Mouse (Mus musculus): ENCODE results near the gene Cdh1.
"Not testable (repeated sequence)": the region's sequence is repeated elsewhere in the genome, so short reads cannot be mapped to it uniquely, and the experiment has no call there.

Cdh1 gene

DNA sequence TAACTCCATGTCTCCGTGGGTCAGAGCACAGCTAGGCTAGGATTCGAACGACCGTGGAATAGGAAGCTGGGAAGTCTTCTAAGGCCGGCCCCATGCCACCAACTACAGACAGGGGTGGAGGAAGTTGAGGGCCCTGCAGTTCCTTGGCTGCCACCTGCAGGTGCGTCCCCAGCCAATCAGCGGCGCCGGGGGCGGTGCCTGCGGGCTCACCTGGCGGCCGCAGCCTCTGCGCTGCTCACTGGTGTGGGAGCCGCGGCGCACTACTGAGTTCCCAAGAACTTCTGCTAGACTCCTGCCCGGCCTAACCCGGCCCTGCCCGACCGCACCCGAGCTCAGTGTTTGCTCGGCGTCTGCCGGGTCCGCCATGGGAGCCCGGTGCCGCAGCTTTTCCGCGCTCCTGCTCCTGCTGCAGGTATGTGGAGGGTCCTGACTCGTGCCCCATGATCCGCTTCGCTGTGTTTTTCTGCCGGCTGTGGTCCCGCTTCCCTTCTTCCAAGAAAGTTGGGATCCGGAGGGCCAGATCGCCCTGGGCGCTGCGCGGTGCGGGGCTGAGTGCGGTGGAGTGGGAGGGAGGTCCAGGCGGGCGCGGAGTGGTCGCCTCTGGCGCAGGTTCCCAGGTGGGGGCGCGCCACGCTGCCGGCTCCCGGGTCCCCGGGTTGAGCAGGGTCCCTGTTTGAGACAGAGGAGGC lies at the start of gene Cdh1:
Gene Cdh1, plus strand, starts transcription at position 221 of the 689 bp plus-strand sequence.
- DNase-seq (ENCODE audit: low read depth, low spot score) = no peak

DNA sequence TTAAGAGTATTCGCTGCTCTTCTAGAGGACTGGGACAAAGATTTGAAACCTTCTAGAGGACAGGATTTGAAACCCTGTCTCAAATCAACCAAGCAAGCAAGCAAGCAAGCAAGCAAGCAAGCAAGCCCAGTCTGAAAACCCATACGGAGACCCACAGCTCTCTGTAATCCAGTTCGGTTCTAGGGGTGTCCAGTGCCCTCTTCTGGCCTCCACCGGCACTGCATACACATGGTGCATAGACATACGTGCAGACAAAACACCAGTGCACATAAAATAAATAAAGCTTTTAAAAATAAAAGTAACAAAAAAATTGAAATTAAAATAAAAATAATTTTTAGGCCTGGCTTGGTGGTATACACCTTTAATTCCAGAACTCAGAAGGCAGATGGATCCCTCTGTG lies 49.1 kb upstream of the Cdh1 start:
- DNase-seq (ENCODE audit: low read depth, low spot score) = no peak

DNA sequence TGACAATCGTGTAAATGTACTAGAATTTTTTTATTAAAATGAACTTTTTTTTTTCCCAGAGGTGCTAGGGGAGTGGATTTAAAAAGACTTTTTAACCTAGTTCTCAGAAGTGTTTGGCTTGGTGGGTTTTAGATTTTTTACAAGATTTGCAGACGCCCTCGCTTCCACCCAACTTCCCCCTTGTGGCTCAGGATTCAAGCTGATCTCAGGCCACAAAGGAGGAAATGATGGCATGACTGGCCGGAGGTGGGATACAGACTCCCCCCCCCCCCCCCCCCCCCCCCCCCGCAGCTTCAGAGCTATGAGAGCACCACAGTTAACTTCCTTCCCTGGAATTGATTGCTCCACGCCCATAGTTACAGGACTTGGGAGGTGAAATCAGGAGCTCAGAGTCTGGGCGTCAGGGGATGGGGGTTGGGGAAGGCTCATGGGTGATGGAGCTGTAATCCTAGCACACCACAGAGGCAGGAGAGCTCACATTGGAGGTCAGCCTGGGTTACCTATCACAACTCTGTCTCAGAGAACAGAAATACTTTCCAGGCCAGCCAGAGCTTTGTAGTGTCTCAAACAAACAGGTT lies 47.0 kb upstream of the Cdh1 start:
- DNase-seq (ENCODE audit: low read depth, low spot score) = no peak

DNA sequence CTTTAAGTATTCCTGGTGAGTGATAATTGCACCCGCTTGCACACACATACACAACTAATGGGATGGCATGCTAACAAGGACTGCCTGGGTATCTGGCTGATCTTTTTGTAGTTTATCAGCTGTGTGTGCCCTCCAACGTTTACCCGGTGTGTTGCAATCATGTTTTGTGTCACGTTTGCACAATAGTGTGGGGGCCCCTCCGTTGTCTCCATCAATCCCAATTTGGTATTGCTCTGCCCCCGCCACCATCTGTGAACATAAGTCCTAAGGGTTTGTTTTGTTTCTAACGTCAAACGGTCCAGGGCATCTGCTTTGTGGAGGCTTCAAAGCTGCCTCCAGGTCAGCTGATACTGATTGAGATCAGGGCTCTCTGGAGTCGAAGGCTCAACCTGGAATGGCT lies 43.3 kb upstream of the Cdh1 start:
- DNase-seq (ENCODE audit: low read depth, low spot score) = no peak

DNA sequence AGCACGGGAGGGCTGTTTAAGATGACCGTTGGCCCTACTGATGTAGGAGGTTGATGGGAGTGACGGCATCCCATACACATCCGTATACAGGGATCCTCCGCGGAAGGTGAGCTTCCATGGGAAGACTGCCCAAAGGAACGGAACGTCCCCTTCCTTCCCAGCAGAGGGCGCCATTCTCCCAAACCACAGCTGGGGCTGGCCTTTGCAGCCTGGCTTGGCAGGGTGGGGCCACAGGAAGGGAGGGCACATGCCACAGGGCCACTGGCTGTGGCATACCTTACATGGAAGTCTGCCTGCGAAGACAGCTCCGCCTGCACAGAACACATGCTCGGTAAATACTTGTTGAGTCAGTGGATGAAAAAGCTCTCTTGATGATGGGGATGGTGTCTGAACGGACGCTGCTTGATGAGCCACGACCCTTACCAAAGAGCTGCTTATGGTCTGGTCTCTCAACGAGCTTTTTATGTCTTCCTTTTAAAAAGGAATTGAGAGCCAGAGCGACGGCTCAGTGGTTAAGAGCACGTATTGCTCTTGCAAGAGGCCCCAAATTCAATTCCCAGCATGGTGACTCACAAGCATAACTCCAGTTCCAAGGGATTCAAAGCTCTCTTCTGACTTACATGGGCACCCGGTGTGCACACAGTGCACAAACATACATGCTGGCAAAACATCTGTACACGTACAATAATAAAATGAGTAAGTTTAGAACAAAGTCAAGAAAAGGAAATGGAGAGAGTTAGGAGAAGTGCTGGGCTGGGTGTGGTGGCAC lies 41.9 kb upstream of the Cdh1 start:
- DNase-seq (ENCODE audit: low read depth, low spot score) = no peak

- DNase-seq (ENCODE audit: low read depth, low spot score) = no peak
Measured at GRCm38 (mm10) chr8:106563691-106564182, 39.4 kb upstream of the Cdh1 start.

DNA sequence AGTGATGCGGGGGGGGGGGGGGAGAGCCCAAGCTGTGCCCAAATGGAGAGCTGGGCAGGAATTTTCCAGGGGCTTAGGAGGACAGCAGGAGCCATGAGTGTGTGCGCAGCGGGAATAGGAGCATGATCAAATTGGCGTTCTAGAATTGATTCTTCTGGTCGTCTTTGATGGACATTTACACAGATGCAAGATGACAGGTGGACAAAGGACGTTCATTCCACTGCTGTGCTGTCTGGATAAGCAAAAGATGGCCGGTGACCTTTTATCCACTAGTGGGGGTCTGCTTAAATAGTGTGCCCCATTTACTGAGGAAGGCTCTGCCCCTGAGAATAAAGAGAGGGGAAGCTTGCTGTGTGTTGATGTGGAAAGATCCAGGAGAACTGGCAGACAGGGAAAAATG lies 34.1 kb upstream of the Cdh1 start:
- no peak for DNase-seq (ENCODE audit: low read depth, low spot score)

DNA sequence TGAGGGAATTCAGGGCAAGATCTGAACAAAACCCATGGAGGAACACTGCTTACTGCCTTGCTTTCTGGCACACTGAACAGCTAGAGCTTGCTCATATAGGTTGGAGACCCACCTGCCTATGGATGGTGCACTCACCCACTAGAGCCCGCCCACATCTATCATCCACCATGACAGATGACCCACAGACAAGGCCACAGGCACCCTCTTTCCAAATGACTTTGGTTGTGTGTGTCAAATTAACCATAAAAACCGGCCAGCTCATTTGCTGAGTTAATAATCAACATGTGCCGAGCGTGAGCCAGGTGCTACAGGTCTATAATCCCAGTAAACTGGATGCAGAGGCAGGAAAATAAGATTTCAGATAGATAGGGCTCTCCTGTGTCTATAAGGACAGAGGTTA lies 32.8 kb upstream of the Cdh1 start:
- DNase-seq (ENCODE audit: low read depth, low spot score) = no peak

- no peak for DNase-seq (ENCODE audit: low read depth, low spot score)
Measured at GRCm38 (mm10) chr8:106571551-106572172, 31.5 kb upstream of the Cdh1 start.

DNA sequence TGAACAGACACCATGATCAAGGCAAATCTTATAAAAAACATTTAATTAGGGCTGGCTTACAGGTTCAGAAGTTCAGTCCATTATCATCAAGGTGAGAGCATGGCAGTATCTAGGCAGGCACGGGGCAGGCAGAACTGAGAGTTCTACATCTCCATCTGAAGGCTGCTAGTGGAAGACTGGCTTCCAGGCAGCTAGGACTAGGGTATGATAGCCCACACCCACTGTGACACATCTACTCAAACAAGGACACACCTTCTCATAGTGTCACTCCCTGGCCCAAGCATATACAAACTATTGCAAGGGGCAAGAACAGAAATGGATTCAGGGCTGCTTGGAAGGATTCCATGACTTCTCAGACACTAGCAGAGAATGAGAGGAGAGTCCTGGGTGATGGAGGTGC lies 31.0 kb upstream of the Cdh1 start:
- not testable (repeated sequence) for DNase-seq (ENCODE audit: low read depth, low spot score)

DNA sequence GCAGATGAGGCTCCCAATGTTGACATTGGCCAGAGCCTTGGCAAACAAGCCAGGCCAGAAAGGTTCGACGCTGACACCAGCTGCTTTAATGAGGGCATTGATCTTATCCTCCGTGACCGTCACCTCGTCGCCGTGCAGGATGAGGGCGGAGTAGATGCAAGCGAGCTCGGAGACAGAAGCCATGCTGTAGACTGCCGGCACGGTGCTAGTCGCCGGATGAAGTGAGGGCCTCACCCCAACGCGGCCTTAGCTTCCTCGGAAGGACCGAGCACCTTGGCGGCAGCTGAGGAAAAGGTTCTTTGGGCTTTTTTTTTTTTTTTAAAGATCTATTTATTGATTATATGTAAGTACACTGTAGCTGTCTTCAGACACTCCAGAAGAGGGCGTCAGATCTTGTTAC lies 30.0 kb upstream of the Cdh1 start, which contains the start of gene Gm10073:
Gene Gm10073, minus strand, starts transcription at position 294 of the 400 bp plus-strand sequence.
- DNase-seq (ENCODE audit: low read depth, low spot score) = not testable (repeated sequence)

DNA sequence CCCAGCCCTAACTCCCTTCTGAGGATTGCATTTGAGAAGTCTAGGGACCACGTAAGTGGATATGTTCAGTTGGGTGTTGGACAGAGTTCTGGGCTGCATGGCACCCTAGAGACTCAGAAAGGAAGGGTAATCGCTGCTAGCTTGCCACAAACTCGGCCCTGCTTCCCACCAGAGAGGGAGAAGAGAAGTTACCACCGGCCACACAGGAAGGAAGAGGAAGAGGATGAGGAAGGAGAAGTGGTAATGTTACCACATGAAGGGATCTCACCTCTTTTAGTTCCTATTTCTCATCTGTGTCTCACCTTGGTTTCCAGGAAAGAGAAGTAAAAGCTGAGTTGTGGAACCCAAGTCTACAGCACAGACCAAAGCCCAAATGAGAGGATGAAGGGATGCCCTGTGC lies 28.9 kb upstream of the Cdh1 start:
- no peak for DNase-seq (ENCODE audit: low read depth, low spot score)

DNA sequence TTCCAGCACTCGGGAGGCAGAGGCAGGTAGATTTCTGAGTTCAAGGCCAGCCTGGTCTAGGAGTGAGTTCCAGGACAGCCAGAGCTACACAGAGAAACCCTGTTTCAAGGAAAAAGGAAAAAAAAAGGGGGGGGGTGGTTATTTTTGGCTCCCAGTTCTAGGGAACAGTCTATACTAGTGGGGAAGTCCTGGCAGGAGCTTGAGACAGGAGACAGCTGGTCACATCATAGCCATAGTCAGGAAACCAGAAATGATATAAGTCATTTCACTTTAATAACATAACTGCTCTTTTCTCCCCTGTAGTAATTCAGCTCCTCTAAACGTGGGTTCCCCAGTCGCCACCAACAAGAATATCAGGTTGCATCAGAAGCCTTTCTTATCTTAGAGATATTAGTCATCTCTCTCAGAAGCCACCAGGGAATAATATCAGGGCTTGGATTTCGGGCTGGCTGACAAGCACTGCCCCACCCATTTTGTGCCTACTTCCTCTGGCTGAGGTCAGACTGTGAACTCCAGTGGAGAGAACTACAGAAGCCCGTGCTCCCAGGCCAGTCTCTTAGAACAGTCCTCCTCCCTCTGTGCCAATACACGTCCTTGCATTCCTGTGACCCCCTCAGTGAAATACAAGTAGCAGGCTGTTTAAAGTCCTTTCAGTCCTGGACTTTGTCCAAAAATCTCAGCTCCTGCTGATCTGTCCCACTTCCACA lies 26.1 kb upstream of the Cdh1 start:
- DNase-seq (ENCODE audit: low read depth, low spot score) = no peak

GRCm38 (mm10) chr8:106579510-106579909 lies 23.6 kb upstream of the Cdh1 start:
- DNase-seq (ENCODE audit: low read depth, low spot score) = no peak

GRCm38 (mm10) chr8:106581344-106582088 lies 21.6 kb upstream of the Cdh1 start:
- no peak for DNase-seq (ENCODE audit: low read depth, low spot score)

DNA sequence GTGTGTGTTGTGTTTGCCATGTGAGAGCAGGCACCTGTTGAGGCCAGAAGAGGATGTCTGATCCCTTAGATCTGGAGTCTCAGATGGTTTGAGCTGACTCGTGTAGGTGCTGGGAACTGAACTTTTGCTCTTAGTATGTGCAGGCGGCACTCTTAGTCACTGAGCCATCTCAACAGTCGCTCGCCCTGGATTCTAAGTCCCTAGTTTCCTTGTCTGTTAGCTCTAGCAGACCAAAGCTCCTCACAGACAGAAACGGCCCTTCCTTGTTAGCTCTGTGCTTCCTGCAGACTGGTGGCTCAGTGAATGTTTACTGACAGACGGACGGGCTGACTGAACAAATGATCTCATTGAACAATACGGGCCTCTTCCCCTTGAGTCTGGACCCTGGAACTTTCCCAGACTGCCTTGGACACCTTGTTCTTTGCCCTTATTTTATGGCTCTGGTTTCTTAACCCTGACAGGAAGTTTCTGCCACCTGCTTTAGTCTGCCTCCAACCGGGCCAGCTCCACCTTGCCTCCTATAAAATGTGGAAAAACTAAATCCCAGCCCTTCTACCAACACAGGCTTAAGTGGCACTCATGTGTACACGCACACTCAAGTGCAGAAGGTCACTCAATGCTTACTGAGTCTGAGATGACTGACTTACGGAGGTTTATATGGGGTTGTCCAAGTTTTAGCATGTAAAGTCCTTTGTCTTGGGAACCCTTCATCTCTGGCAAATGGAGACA lies 18.0 kb upstream of the Cdh1 start:
- no peak for DNase-seq (ENCODE audit: low read depth, low spot score)

DNA sequence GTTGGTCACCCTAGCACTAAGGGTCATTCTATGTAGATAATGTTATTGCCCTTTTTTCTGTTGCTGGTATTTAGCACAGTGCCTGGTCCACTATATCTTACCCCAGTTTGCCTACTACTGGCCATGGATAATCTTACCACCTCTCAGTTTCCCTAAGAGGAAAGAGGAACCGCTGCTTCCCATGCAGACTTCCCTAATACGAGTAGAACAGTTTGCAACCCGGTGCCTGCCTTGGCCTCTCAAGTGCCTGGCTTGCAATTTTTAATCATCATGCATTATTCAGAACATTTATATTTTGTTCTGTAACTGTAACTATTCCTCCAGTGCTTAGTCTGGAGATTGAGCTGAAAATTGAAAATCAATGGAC lies 17.5 kb upstream of the Cdh1 start:
- DNase-seq (ENCODE audit: low read depth, low spot score) = no peak

- no peak for DNase-seq (ENCODE audit: low read depth, low spot score)
Measured at GRCm38 (mm10) chr8:106586896-106587295, 16.3 kb upstream of the Cdh1 start.

DNA sequence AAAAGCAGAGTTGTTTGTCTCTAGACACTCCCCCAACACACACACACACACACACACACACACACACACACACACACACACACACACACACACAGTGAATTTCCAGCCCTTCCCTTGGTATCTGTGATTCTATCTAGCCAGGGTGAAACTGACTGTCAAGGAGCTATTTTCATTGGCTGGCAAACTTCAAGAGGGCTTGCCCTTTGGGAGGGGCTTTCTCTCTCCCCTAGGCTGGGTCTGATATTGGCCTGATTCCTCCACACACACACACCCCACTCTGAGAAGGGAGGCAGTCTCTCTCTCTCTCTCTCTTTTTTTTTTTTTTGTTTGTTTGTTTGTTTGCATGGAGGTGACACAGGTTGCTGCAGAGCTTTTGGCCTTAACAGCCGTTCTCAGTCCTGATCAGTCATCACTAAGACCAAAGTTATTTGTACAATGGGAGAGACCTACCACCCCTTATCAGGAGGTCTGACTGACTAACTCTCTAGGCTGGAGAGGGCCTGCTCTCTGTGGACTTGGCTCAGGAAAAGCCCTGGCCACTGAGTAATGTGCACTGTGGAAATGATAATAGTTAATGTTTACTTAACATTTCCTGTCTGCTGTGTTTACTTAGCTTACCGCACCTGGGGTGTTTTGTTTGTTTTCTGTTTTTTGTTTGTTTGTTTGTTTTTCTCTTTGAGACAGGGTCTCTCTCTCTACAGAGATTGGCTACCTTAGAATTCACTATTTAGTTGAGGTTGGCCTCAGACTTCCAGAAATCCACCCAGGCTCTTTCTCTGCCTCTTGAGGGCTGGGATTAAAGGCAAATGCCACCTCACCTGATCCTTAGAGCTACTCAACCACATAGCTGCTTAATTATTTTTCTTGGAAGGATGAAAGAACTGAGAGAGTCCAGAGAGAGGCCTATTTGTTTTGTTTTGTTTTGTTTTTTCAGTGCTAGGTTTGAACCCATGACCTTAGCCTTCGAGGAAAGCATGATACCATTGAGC lies 14.4 kb upstream of the Cdh1 start:
- no peak for DNase-seq (ENCODE audit: low read depth, low spot score)

Data from retina, adult 2 months (tissue).